Comparison of ENCODE assay signal across 8 mouse cellular contexts in the genomic region with DNA sequence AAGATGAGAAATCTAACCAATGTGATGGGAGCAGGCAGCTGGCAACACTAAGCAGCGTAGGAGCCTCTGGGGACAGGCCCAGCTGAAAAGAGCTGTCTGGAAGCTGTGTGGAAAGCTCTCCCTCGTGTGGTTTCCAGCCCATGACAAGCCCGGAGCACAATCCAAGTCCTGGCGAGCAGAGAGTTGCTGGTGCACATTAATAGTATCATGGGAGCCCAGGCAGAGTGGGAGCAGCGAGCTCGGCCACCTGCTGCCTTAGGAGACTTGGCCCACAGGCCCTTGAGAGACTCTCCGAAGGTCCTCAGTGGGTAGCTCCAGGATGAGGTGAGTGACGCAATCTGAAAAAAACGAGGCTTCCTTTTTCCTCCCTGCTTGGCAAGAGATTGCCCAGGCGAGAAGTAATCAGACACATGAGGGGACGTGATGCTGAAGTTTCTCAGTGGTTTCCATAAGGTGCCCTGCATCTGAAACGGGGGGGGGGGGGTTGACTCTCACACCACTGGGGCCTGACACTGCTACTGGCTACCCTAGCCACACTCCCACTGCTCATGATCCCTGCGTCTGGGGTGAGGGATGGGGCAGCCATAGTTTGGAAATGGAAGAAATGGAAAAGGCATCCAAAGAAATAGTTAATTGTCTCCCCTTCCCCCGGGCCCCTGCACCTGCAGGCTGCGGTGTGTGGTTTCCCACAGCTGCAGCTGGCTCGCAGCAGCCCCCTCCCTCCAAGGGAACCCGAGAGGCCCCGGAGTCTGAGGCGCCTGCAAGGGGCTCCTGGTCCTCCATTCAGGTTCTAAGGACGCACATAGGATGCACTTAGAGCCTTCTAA. TPM values are rescaled to one million over a fixed set of nuclear protein-coding genes. Genes with fewer than 3 reads are reported as not detected.
DNase-seq lines count a peak whose midpoint lies in the region; ATAC-seq lines count a peak whose summit lies in the region.

No protein-coding gene starts in this region.

- no peaks in the 10 kb centered on the region for H3K36me3 ChIP-seq in embryonic facial prominence, embryonic 10.5 days (replicated peaks)
- no peaks in the 10 kb centered on the region for H3K36me3 ChIP-seq in heart, embryonic 12.5 days
- no peaks in the 10 kb centered on the region for H3K36me3 ChIP-seq in midbrain, embryonic 14.5 days (ENCODE audit: control insufficient read depth, insufficient read depth, low read length)
- no peaks in the 10 kb centered on the region for H3K36me3 ChIP-seq in forebrain, embryonic 14.5 days (ENCODE audit: control insufficient read depth, insufficient read depth, low read length)
- H3K36me3 ChIP-seq in intestine, embryonic 16.5 days (ENCODE audit: control insufficient read depth, insufficient read depth, low read length), result no peaks in the 10 kb centered on the region

- H3K4me2 ChIP-seq in heart, embryonic 12.5 days, result no peak overlapping the region
- H3K4me2 ChIP-seq in midbrain, embryonic 14.5 days (ENCODE audit: low read length), result no peak overlapping the region
- H3K4me2 ChIP-seq in forebrain, embryonic 14.5 days (ENCODE audit: low read length), result no peak overlapping the region
- no peak overlapping the region for H3K4me2 ChIP-seq in intestine, embryonic 16.5 days (ENCODE audit: low read depth, low read length)

- H3K9ac ChIP-seq in heart, embryonic 12.5 days, result 0 out of 2 replicates have a peak overlapping the region, but pooled peaks have one; percentile 38
- no peak overlapping the region for H3K9ac ChIP-seq in midbrain, embryonic 14.5 days (replicated peaks; ENCODE audit: low read length)
- no peak overlapping the region for H3K9ac ChIP-seq in forebrain, embryonic 14.5 days (ENCODE audit: low read length)
- H3K9ac ChIP-seq in intestine, embryonic 16.5 days (ENCODE audit: low read depth, low read length), result no peak overlapping the region

- no peaks in the 10 kb centered on the region for H3K9me3 ChIP-seq in embryonic facial prominence, embryonic 10.5 days
- no peaks in the 10 kb centered on the region for H3K9me3 ChIP-seq in heart, embryonic 12.5 days (replicated peaks)
- H3K9me3 ChIP-seq in midbrain, embryonic 14.5 days (ENCODE audit: control insufficient read depth, low read length), result no peaks in the 10 kb centered on the region
- H3K9me3 ChIP-seq in forebrain, embryonic 14.5 days (replicated peaks; ENCODE audit: control insufficient read depth, low read length), result no peaks in the 10 kb centered on the region
- H3K9me3 ChIP-seq in intestine, embryonic 16.5 days (ENCODE audit: control insufficient read depth, low read length), result no peaks in the 10 kb centered on the region

- no peak overlapping the region for H3K4me3 ChIP-seq in embryonic facial prominence, embryonic 10.5 days
- no peak overlapping the region for H3K4me3 ChIP-seq in heart, embryonic 12.5 days
- H3K4me3 ChIP-seq in midbrain, embryonic 14.5 days (replicated peaks; ENCODE audit: low read depth, low read length), result no peak overlapping the region
- H3K4me3 ChIP-seq in forebrain, embryonic 14.5 days (ENCODE audit: low read depth, low read length), result no peak overlapping the region
- no peak overlapping the region for H3K4me3 ChIP-seq in intestine, embryonic 16.5 days (ENCODE audit: low read length)

- no peaks in the 10 kb centered on the region for H3K27me3 ChIP-seq in embryonic facial prominence, embryonic 10.5 days (replicated peaks; ENCODE audit: low read depth, poor library complexity, severe bottlenecking)
- H3K27me3 ChIP-seq in heart, embryonic 12.5 days (replicated peaks), result no peaks in the 10 kb centered on the region
- H3K27me3 ChIP-seq in midbrain, embryonic 14.5 days (ENCODE audit: control insufficient read depth, insufficient read depth, low read length), result no peaks in the 10 kb centered on the region
- no peaks in the 10 kb centered on the region for H3K27me3 ChIP-seq in forebrain, embryonic 14.5 days (replicated peaks; ENCODE audit: control insufficient read depth, insufficient read depth, low read length)
- H3K27me3 ChIP-seq in intestine, embryonic 16.5 days (replicated peaks; ENCODE audit: control insufficient read depth, insufficient read depth, low read length), result no peaks in the 10 kb centered on the region

- 44% methylated on average over 20 of the region's 20 CpGs for WGBS in embryonic facial prominence, embryonic 10.5 days
- 49% methylated on average over 20 of the region's 20 CpGs for WGBS in heart, embryonic 12.5 days
- 39% methylated on average over 20 of the region's 20 CpGs for WGBS in midbrain, embryonic 14.5 days
- WGBS in forebrain, embryonic 14.5 days, result 39% methylated on average over 20 of the region's 20 CpGs
- WGBS in intestine, embryonic 16.5 days, result 43% methylated on average over 20 of the region's 20 CpGs

- H3K27ac ChIP-seq in embryonic facial prominence, embryonic 10.5 days (replicated peaks), result peak overlapping the region; percentile 74
- H3K27ac ChIP-seq in heart, embryonic 12.5 days (ENCODE audit: poor library complexity, severe bottlenecking), result no peak overlapping the region
- H3K27ac ChIP-seq in midbrain, embryonic 14.5 days (replicated peaks; ENCODE audit: low read depth, low read length), result no peak overlapping the region
- no peak overlapping the region for H3K27ac ChIP-seq in forebrain, embryonic 14.5 days (ENCODE audit: low read depth, low read length)
- no peak overlapping the region; the same call in 1 of the 2 replicates for H3K27ac ChIP-seq in intestine, embryonic 16.5 days (ENCODE audit: low read length)

- ATAC-seq in heart, embryonic 12.5 days (ENCODE audit: insufficient number of reproducible peaks, low FRiP score), result no peak
- no peak for ATAC-seq in midbrain, embryonic 14.5 days (ENCODE audit: low FRiP score, low TSS enrichment)
- no peak for ATAC-seq in forebrain, embryonic 14.5 days
- ATAC-seq in intestine, embryonic 16.5 days, result no peak

- DNase-seq in lung, adult 18-20 months, result peak; percentile 52 to 59
- no peak for DNase-seq in lung, postnatal 10 days
- DNase-seq in embryonic facial prominence, embryonic 10.5 days (ENCODE audit: low spot score), result peak; percentile 72
- DNase-seq in midbrain, embryonic 14.5 days, result peak; percentile 32
- DNase-seq in forebrain, embryonic 14.5 days (ENCODE audit: low spot score), result no peak
- DNase-seq in urinary bladder, postnatal 10 days (ENCODE audit: low spot score), result no peak

- H3K4me1 ChIP-seq in embryonic facial prominence, embryonic 10.5 days, result peaks cover 39% of the 10 kb centered on the region
- peaks cover 11% of the 10 kb centered on the region for H3K4me1 ChIP-seq in heart, embryonic 12.5 days (replicated peaks)
- no peaks in the 10 kb centered on the region for H3K4me1 ChIP-seq in midbrain, embryonic 14.5 days (ENCODE audit: control insufficient read depth, insufficient read depth, low read length)
- no peaks in the 10 kb centered on the region for H3K4me1 ChIP-seq in forebrain, embryonic 14.5 days (ENCODE audit: control insufficient read depth, insufficient read depth, low read length)
- H3K4me1 ChIP-seq in intestine, embryonic 16.5 days (ENCODE audit: control insufficient read depth, insufficient read depth, low read length), result no peaks in the 10 kb centered on the region

RNA-seq across cellular contexts. Expression of a gene that starts 19.8 kb away (rescaled TPM):
- polyA plus RNA-seq in embryonic facial prominence, embryonic 10.5 days (2016; fragmentation: Nextera tagmentation; extraction: Ambion mirVana), result 234 and 245 TPM in 2 replicates
- 191 and 198 TPM in 2 replicates for polyA plus RNA-seq in heart, embryonic 12.5 days (2016; fragmentation: Nextera tagmentation; extraction: Ambion mirVana)
- polyA plus RNA-seq in midbrain, embryonic 14.5 days (2014; fragmentation: Nextera tagmentation; extraction: Ambion mirVana), result 327 and 366 TPM in 2 replicates
- 341 and 381 TPM in 2 replicates for polyA plus RNA-seq in forebrain, embryonic 14.5 days (2014; fragmentation: Nextera tagmentation; extraction: Ambion mirVana)
- polyA plus RNA-seq in intestine, embryonic 16.5 days (2015; fragmentation: Nextera tagmentation; extraction: Ambion mirVana), result 191 and 204 TPM in 2 replicates

RNA-seq across cellular contexts. Expression of a gene that starts 50.1 kb away (rescaled TPM):
- polyA plus RNA-seq in embryonic facial prominence, embryonic 10.5 days (2016; fragmentation: Nextera tagmentation; extraction: Ambion mirVana), result 5.6 and 6.0 TPM in 2 replicates
- polyA plus RNA-seq in heart, embryonic 12.5 days (2016; fragmentation: Nextera tagmentation; extraction: Ambion mirVana), result 2.0 and 2.7 TPM in 2 replicates
- 1.9 and 2.8 TPM in 2 replicates for polyA plus RNA-seq in midbrain, embryonic 14.5 days (2014; fragmentation: Nextera tagmentation; extraction: Ambion mirVana)
- 2.8 and 3.0 TPM in 2 replicates for polyA plus RNA-seq in forebrain, embryonic 14.5 days (2014; fragmentation: Nextera tagmentation; extraction: Ambion mirVana)
- 2.3 and 2.4 TPM in 2 replicates for polyA plus RNA-seq in intestine, embryonic 16.5 days (2015; fragmentation: Nextera tagmentation; extraction: Ambion mirVana)

Comparison
In these comparisons a context has a peak if more than half of its experiments do, and no peak if none do; other contexts are left out.
1. DNase-seq: peak in lung, adult 18-20 months (2 of 2), embryonic facial prominence, embryonic 10.5 days (single experiment) and midbrain, embryonic 14.5 days (single experiment); none in lung, postnatal 10 days (single experiment), forebrain, embryonic 14.5 days (single experiment) and urinary bladder, postnatal 10 days (single experiment).